Mouse (Mus musculus) C2C12 (cell line): ENCODE measurements around the gene Pnrc1.

Source experiments
- CEBPB ChIP-seq: IDR thresholded peaks from one replicate; pipeline ENCODE4 v1.6.1; 2011; ENCODE audit warnings: low read depth, mild to moderate bottlenecking, control low read depth, moderate library complexity
- CTCF ChIP-seq: IDR thresholded peaks from one replicate; pipeline ENCODE4 v1.5.1; 2011; ENCODE audit not compliant: control insufficient read depth, insufficient read depth, insufficient read length
- FOSL1 ChIP-seq: IDR thresholded peaks from one replicate; pipeline ENCODE4 v1.8.0; 2011; ENCODE audit warnings: mild to moderate bottlenecking, low read length; ENCODE audit not compliant: poor library complexity, insufficient read depth, severe bottlenecking
- MAX ChIP-seq: IDR thresholded peaks from one replicate; pipeline ENCODE4 v1.6.1; 2011; ENCODE audit warnings: mild to moderate bottlenecking, control low read depth
- MYOD1 ChIP-seq: IDR thresholded peaks from one replicate; pipeline ENCODE4 v1.6.1; 2011; ENCODE audit warnings: low read depth; ENCODE audit not compliant: control insufficient read depth, insufficient read length
- MYOG ChIP-seq: IDR thresholded peaks from one replicate; pipeline ENCODE4 v1.6.1; 2011; ENCODE audit not compliant: control insufficient read depth, insufficient read length; ENCODE audit errors: extremely low read depth
- USF1 ChIP-seq: IDR thresholded peaks from one replicate; pipeline ENCODE4 v1.6.1; 2011; ENCODE audit warnings: low read depth, mild to moderate bottlenecking, control low read depth, moderate library complexity

- TF ChIP-seq CTCF (no peak), USF1 (no peak), CEBPB (no peak), MYOG (no peak), MAX (no peak), MYOD1 (no peak), FOSL1 (no peak)
These were observed 46.0 kb downstream of the Pnrc1 start for GRCm38 (mm10) chr4:33243921-33244320.
